Mouse (Mus musculus) myocyte (in vitro differentiated cells): ENCODE measurements around the gene Megf6. TPM values are rescaled to one million over a fixed set of nuclear protein-coding genes. Genes with fewer than 3 reads are reported as not detected.
A peak's percentile ranks its signal among the peaks of the same experiment; 100 is the strongest.

Source experiments
- H3K27me3 ChIP-seq: one replicate; pipeline ENCODE4 v1.6.1; 2011; ENCODE audit not compliant: control insufficient read depth, insufficient read depth, insufficient read length
- H3K36me3 ChIP-seq: one replicate; pipeline ENCODE4 v1.6.1; 2011; ENCODE audit not compliant: control insufficient read depth, insufficient read depth
- H3K4me2 ChIP-seq: one replicate; pipeline ENCODE4 v1.6.1; 2011; ENCODE audit warnings: low read depth, control low read depth
- H3K4me3 ChIP-seq: one replicate; pipeline ENCODE4 v1.5.1; 2011; ENCODE audit warnings: mild to moderate bottlenecking, control low read depth, moderate library complexity
- H3K79me2 ChIP-seq: one replicate; pipeline ENCODE4 v1.6.1; 2011; ENCODE audit not compliant: control insufficient read depth, insufficient read depth
- H3ac ChIP-seq: one replicate; pipeline ENCODE4 v1.6.1; 2011; ENCODE audit not compliant: control insufficient read depth, insufficient read length
- CEBPB ChIP-seq: IDR thresholded peaks from 2 replicates; pipeline ENCODE4 v1.6.1; 2011; ENCODE audit warnings: mild to moderate bottlenecking, moderate library complexity; ENCODE audit not compliant: poor library complexity, insufficient read depth, severe bottlenecking
- E2F4 ChIP-seq: IDR thresholded peaks from one replicate; pipeline ENCODE4 v1.6.1; 2011; ENCODE audit warnings: mild to moderate bottlenecking, control low read depth, moderate library complexity; ENCODE audit not compliant: insufficient read depth
- MAX ChIP-seq: IDR thresholded peaks from one replicate; pipeline ENCODE4 v1.6.1; 2011; ENCODE audit warnings: low read depth, mild to moderate bottlenecking, control low read depth
- MYOD1 ChIP-seq, 3 experiments: IDR thresholded peaks; one replicate each; pipeline ENCODE4 v1.6.1; 2011; ENCODE audit warnings: control low read depth in 2 of 3, low read depth in 2 of 3, mild to moderate bottlenecking in 2 of 3, moderate library complexity in 1 of 3; ENCODE audit not compliant: insufficient read length in 2 of 3, control insufficient read depth in 1 of 3
- MYOG ChIP-seq, 3 experiments: IDR thresholded peaks; one replicate each; pipeline ENCODE4 v1.6.1; 2011; ENCODE audit warnings: control low read depth in 2 of 3, low read depth in 2 of 3, mild to moderate bottlenecking in 2 of 3; ENCODE audit not compliant: insufficient read length in 2 of 3, control insufficient read depth in 1 of 3, insufficient read depth in 1 of 3
- POLR2A ChIP-seq: IDR thresholded peaks from one replicate; pipeline ENCODE4 v1.6.1; 2011; ENCODE audit warnings: low read depth, mild to moderate bottlenecking, control low read depth, moderate library complexity; ENCODE audit not compliant: insufficient read length
- POLR2AphosphoS2 ChIP-seq: IDR thresholded peaks from one replicate; pipeline ENCODE4 v1.6.1; 2011; ENCODE audit warnings: low read depth, control low read depth; ENCODE audit not compliant: insufficient read length
- REST ChIP-seq: IDR thresholded peaks from one replicate; pipeline ENCODE4 v1.6.1; 2011; ENCODE audit warnings: mild to moderate bottlenecking, control low read depth, moderate library complexity; ENCODE audit not compliant: insufficient read depth, insufficient read length
- SRF ChIP-seq: IDR thresholded peaks from one replicate; pipeline ENCODE4 v1.6.1; 2011; ENCODE audit warnings: low read depth; ENCODE audit not compliant: control insufficient read depth, insufficient read length
- TCF12 ChIP-seq: IDR thresholded peaks from one replicate; pipeline ENCODE4 v1.6.1; 2011; ENCODE audit warnings: mild to moderate bottlenecking, control low read depth; ENCODE audit not compliant: poor library complexity, insufficient read depth, severe bottlenecking
- TCF3 ChIP-seq: IDR thresholded peaks from one replicate; pipeline ENCODE4 v1.6.1; 2011; ENCODE audit warnings: low read depth, control low read depth; ENCODE audit not compliant: insufficient read length
- USF1 ChIP-seq: IDR thresholded peaks from one replicate; pipeline ENCODE4 v1.6.1; 2011; ENCODE audit warnings: low read depth, mild to moderate bottlenecking, control low read depth, moderate library complexity
- polyA plus RNA-seq: library from polyadenylated mRNA; unstranded; fragments of >200 nt; fragmentation: generic; extraction: Trizol; gene quantifications from one replicate; pipeline ENCODE4 v1.2.1, GENCODE M21; 2012; ENCODE audit warnings: missing spikeins

Megf6 gene
- polyA plus RNA-seq, 1 experiment, result not detected

- peaks cover 7% of the 10 kb centered on the region for H3K79me2 ChIP-seq
- no peak overlapping the region for H3K4me3 ChIP-seq
- no peak overlapping the region for H3ac ChIP-seq
- no peaks in the 10 kb centered on the region for H3K36me3 ChIP-seq
- TF ChIP-seq POLR2AphosphoS2 (no peak), POLR2A (no peak), SRF (no peak), CEBPB (no peak), USF1 (no peak), E2F4 (no peak), TCF12 (no peak), MAX (no peak), MYOD1 (IDR thresholded peaks at IDR 0.05; ENCODE audit: control insufficient read depth in 1 of 3, insufficient read length in 2 of 3, low read depth in 2 of 3) (no peak), TCF3 (no peak), REST (no peak), MYOG (IDR thresholded peaks at IDR 0.05; ENCODE audit: control insufficient read depth in 1 of 3, insufficient read depth in 1 of 3, insufficient read length in 2 of 3, low read depth in 2 of 3) (no peak)
- H3K4me2 ChIP-seq, result peak overlapping the region; percentile 80
- H3K27me3 ChIP-seq, result peaks cover 57% of the 10 kb centered on the region
Observed at GRCm38 (mm10) chr4:154139671-154140181, 30.8 kb upstream of the Megf6 start.

DNA sequence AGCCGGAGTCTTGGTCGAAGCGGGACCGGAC lies 30.5 kb upstream of the Megf6 start, which contains the start of gene Trp73:
TSS of gene Trp73 (minus strand) at position 27 of the 31 bp plus-strand sequence.
- H3K4me3 ChIP-seq, result peak within 1 kb of the TSS; percentile 52

DNA sequence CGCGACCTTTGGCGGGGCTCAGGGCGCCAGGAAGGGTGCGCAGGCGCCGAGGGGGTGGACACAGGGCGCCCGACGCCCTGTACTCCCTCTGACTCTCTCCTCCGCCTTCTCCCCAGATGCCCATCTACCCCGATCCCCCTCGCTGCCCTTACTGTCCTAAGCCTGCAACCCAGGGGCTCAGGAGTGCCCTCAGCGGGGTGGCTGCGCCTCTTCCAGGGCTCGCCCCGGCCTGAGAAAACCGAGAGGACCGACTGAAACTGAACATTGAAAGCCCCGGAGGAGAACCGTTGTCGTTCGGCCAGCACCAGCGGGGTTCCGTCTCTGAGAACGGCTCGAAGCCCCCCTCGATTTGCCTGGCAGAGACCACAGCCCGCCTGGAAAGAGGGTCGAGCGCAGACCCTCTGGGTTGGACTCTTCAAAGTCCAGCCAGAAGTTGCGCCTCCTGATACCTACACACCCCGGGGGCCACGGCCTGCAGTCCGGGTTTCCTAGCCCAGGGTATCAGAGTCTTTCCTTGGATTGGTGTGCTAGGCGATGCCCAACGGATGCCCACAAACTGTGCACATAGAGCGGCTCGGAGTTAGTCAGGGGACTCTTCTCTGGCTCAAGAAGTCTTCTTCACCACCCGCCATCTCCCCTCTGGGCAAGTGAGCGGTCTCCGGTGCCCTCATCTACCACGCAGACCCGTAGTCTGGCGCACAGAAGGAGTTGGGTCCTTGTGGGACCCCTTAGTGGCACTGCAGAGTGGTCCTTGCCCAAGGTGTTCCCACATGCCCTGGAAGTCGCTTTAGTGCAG lies 30.1 kb upstream of the Megf6 start:
- TF ChIP-seq POLR2A, result no peak
- no peak for TF ChIP-seq MAX
- TF ChIP-seq REST, result no peak
- no peak for TF ChIP-seq SRF
- TF ChIP-seq POLR2AphosphoS2, result no peak
- TF ChIP-seq E2F4, result no peak
- TF ChIP-seq CEBPB, result no peak
- no peak for TF ChIP-seq TCF12
- TF ChIP-seq TCF3, result no peak
- no peak for TF ChIP-seq USF1
- TF ChIP-seq MYOD1 (IDR thresholded peaks at IDR 0.05; ENCODE audit: control insufficient read depth in 1 of 3, insufficient read length in 2 of 3, low read depth in 2 of 3), result no peak
- TF ChIP-seq MYOG (IDR thresholded peaks at IDR 0.05; ENCODE audit: control insufficient read depth in 1 of 3, insufficient read depth in 1 of 3, insufficient read length in 2 of 3, low read depth in 2 of 3), result no peak
- Histone ChIP-seq H3ac (no peak overlapping the region), H3K79me2 (peaks cover 7% of the 10 kb centered on the region), H3K4me2 (peak overlapping the region; percentile 80), H3K27me3 (peaks cover 50% of the 10 kb centered on the region), H3K4me3 (peak overlapping the region; percentile 52), H3K36me3 (no peaks in the 10 kb centered on the region)

More for the DNA sequence above, 30.5 kb upstream of the Megf6 start, which contains the start of gene Trp73:
- peaks cover 7% of the 10 kb centered on the region for H3K79me2 ChIP-seq
- H3K27me3 ChIP-seq, result peaks cover 54% of the 10 kb centered on the region
- TF ChIP-seq SRF (no peak), MYOG (IDR thresholded peaks at IDR 0.05; ENCODE audit: control insufficient read depth in 1 of 3, insufficient read depth in 1 of 3, insufficient read length in 2 of 3, low read depth in 2 of 3) (no peak), MYOD1 (IDR thresholded peaks at IDR 0.05; ENCODE audit: control insufficient read depth in 1 of 3, insufficient read length in 2 of 3, low read depth in 2 of 3) (no peak), CEBPB (no peak), E2F4 (no peak), POLR2A (no peak), USF1 (no peak), TCF12 (no peak), REST (no peak), POLR2AphosphoS2 (no peak), TCF3 (no peak), MAX (no peak)
- no peak within 1 kb of the TSS for H3ac ChIP-seq
- peak within 1 kb of the TSS; percentile 80 for H3K4me2 ChIP-seq
- H3K36me3 ChIP-seq, result no peaks in the 10 kb centered on the region

DNA sequence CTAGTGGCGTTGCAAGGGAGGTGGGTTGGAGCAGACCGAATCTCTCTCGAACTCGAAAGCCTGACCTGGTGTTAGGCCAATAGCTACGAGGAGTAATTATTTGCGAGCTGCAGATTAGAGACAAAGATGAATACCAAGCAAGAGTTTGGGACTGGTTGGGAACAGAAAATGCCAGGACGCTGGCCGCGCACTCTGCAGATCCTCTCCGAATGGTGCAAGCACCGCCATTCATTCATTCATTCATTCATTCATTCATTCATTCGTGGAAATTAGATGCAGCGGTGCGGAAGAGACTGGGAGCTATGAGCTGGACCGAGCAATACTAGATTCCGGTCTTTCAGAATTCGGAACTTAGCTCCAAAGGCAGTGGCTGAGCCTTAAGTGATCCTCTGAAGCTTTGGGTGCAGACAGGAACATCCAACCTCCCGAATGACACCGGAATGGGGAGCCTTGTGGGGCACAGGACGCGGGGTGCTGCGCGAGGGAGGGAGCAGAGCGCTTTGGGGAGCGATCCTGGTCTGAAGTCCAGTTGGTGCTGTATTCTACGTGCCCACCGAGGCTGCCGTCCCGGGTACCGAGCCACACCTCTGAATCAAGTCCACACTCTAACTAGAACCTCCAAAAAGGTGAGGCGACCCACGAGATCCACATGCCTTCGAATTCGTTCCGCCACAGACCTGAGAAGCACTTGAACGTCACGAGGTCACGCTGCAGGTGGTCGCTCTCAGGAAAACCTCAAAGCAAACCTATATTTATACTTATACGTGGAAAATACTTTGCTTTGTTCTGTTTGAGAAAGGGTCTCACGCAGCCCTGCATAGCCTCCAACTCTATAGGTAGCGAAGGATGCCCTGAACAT lies 29.3 kb upstream of the Megf6 start:
- Histone ChIP-seq H3K4me3 (peak overlapping the region; percentile 52), H3K79me2 (peaks cover 7% of the 10 kb centered on the region), H3K4me2 (peak overlapping the region; percentile 80), H3K36me3 (no peaks in the 10 kb centered on the region), H3K27me3 (peaks cover 42% of the 10 kb centered on the region), H3ac (no peak overlapping the region)
- TF ChIP-seq CEBPB (no peak), REST (no peak), USF1 (no peak)
